Mouse (Mus musculus) kidney, postnatal 10 days (tissue): ENCODE data around the gene Sertad2.
A peak's percentile ranks its signal among the peaks of the same experiment; 100 is the strongest.

ENCODE experiments used
- DNase-seq: peaks from one replicate; pipeline ENCODE4 v3.0.0; 2021; ENCODE audit warnings: mixed read lengths

Gene Sertad2

GRCm38 (mm10) chr11:20549481-20549880 lies 6.4 kb downstream of the Sertad2 start:
- DNase-seq: no peak

- no peak for DNase-seq
These were observed 7.1 kb downstream of the Sertad2 start for GRCm38 (mm10) chr11:20550196-20550595.

- DNase-seq: no peak
These were observed 9.0 kb downstream of the Sertad2 start for GRCm38 (mm10) chr11:20552059-20552458.

GRCm38 (mm10) chr11:20552758-20553673 lies 10.0 kb downstream of the Sertad2 start:
- DNase-seq: no peak

GRCm38 (mm10) chr11:20555651-20556050 lies 12.6 kb downstream of the Sertad2 start:
- DNase-seq: no peak

- no peak for DNase-seq
These were observed 13.3 kb downstream of the Sertad2 start for GRCm38 (mm10) chr11:20556163-20556911.

GRCm38 (mm10) chr11:20559236-20559950 lies 16.3 kb downstream of the Sertad2 start:
- no peak for DNase-seq

- DNase-seq: no peak
These were observed 17.0 kb downstream of the Sertad2 start for GRCm38 (mm10) chr11:20559951-20560642.

- peak; percentile 78 for DNase-seq
These were observed 18.4 kb downstream of the Sertad2 start for GRCm38 (mm10) chr11:20561323-20562002.

GRCm38 (mm10) chr11:20565057-20565456 lies 22.0 kb downstream of the Sertad2 start:
- no peak for DNase-seq

- DNase-seq: peak; percentile 40
These were observed 28.8 kb downstream of the Sertad2 start for GRCm38 (mm10) chr11:20571702-20572413.

- DNase-seq: no peak
These were observed 33.1 kb downstream of the Sertad2 start for GRCm38 (mm10) chr11:20576046-20576635.

GRCm38 (mm10) chr11:20582758-20583157 lies 39.7 kb downstream of the Sertad2 start:
- DNase-seq: no peak

- DNase-seq: no peak
These were observed 42.2 kb downstream of the Sertad2 start for GRCm38 (mm10) chr11:20585297-20585696.

GRCm38 (mm10) chr11:20586180-20586579 lies 43.1 kb downstream of the Sertad2 start:
- no peak for DNase-seq

GRCm38 (mm10) chr11:20589393-20589792 lies 46.3 kb downstream of the Sertad2 start:
- DNase-seq: no peak

- peak; percentile 29 for DNase-seq
These were observed 49.0 kb downstream of the Sertad2 start for GRCm38 (mm10) chr11:20592010-20592409.

- DNase-seq: peak; percentile 48
These were observed 51.5 kb downstream of the Sertad2 start for GRCm38 (mm10) chr11:20594229-20595201.

- no peak for DNase-seq
These were observed 60.2 kb downstream of the Sertad2 start for GRCm38 (mm10) chr11:20603066-20603812.
